Comparison of ENCODE assay signal across 21 mouse cellular contexts in genomic region chr11:67531926-67532565, GRCm38 (mm10).
DNase-seq lines count a peak whose midpoint lies in the region; ATAC-seq lines count a peak whose summit lies in the region.
"Had no signal": no experiment of that assay in that cellular context is flagged by ENCODE, and none has a peak within 500 bp of the region (broad histone marks: within the 10 kb centered on the region; RNA-seq: fewer than 3 reads in every experiment).

No protein-coding gene starts in this region.

- H3K27ac ChIP-seq in heart, embryonic 12.5 days (ENCODE audit: poor library complexity, severe bottlenecking) = 0 out of 2 replicates have a peak overlapping the region, but pooled peaks have one; percentile 14
- 0 out of 2 replicates have a peak overlapping the region, but pooled peaks have one; percentile 3 for H3K27ac ChIP-seq in lung, embryonic 15.5 days
- H3K27ac ChIP-seq in intestine, embryonic 16.5 days (ENCODE audit: low read length) = no peak overlapping the region
- H3K27ac ChIP-seq in stomach, embryonic 15.5 days = no peak overlapping the region
- H3K27ac ChIP-seq: embryonic facial prominence, embryonic 13.5 days; hindbrain, postnatal 0 days; kidney, postnatal 0 days; left cerebral cortex, adult 2 months; limb, embryonic 12.5 days had no signal

- ATAC-seq in heart, embryonic 12.5 days (ENCODE audit: insufficient number of reproducible peaks, low FRiP score) = no peak
- ATAC-seq in lung, embryonic 15.5 days (ENCODE audit: borderline replicate concordance, extremely low read depth, low FRiP score, low TSS enrichment) = no peak
- peak; percentile 73 for ATAC-seq in intestine, embryonic 16.5 days
- ATAC-seq in stomach, embryonic 15.5 days (ENCODE audit: insufficient read depth, low FRiP score, low read depth) = 0 out of 2 replicates have a peak, but pooled peaks have one; percentile 32
- ATAC-seq: activated CD4-positive, CD25-positive, alpha-beta regulatory T cell, adult 4 months; forebrain, postnatal 0 days; hindbrain, postnatal 0 days; midbrain, embryonic 16.5 days; Patski had no signal

- no peaks in the 10 kb centered on the region for H3K27me3 ChIP-seq in heart, embryonic 12.5 days (replicated peaks)
- no peaks in the 10 kb centered on the region for H3K27me3 ChIP-seq in lung, embryonic 15.5 days
- no peaks in the 10 kb centered on the region for H3K27me3 ChIP-seq in intestine, embryonic 16.5 days (replicated peaks; ENCODE audit: control insufficient read depth, insufficient read depth, low read length)
- no peaks in the 10 kb centered on the region for H3K27me3 ChIP-seq in stomach, embryonic 15.5 days (replicated peaks)
- H3K27me3 ChIP-seq: embryonic facial prominence, embryonic 13.5 days; limb, embryonic 12.5 days; Patski had no signal

- peaks cover 37% of the 10 kb centered on the region for H3K4me1 ChIP-seq in heart, embryonic 12.5 days (replicated peaks)
- H3K4me1 ChIP-seq in lung, embryonic 15.5 days = peaks cover 11% of the 10 kb centered on the region
- H3K4me1 ChIP-seq in intestine, embryonic 16.5 days (ENCODE audit: control insufficient read depth, insufficient read depth, low read length) = peaks cover 7% of the 10 kb centered on the region
- H3K4me1 ChIP-seq in stomach, embryonic 15.5 days = peaks cover 13% of the 10 kb centered on the region; the same call in 1 of the 2 replicates

- no peak overlapping the region for H3K4me3 ChIP-seq in heart, embryonic 12.5 days
- no peak overlapping the region for H3K4me3 ChIP-seq in lung, embryonic 15.5 days
- H3K4me3 ChIP-seq in intestine, embryonic 16.5 days (ENCODE audit: low read length) = no peak overlapping the region
- H3K4me3 ChIP-seq in stomach, embryonic 15.5 days (replicated peaks) = no peak overlapping the region
- H3K4me3 ChIP-seq: embryonic facial prominence, embryonic 13.5 days; left cerebral cortex, adult 2 months; limb, embryonic 12.5 days had no signal

- 31% methylated on average over 6 of the region's 6 CpGs for WGBS in heart, embryonic 12.5 days
- whole genome bisulfite sequencing in lung, embryonic 15.5 days = 44% methylated on average over 6 of the region's 6 CpGs
- 63% methylated on average over 6 of the region's 6 CpGs for WGBS in intestine, embryonic 16.5 days
- WGBS in stomach, embryonic 15.5 days = 66% methylated on average over 6 of the region's 6 CpGs

- H3K9me3 ChIP-seq in heart, embryonic 12.5 days (replicated peaks) = no peaks in the 10 kb centered on the region
- no peaks in the 10 kb centered on the region for H3K9me3 ChIP-seq in lung, embryonic 15.5 days
- no peaks in the 10 kb centered on the region for H3K9me3 ChIP-seq in intestine, embryonic 16.5 days (ENCODE audit: control insufficient read depth, low read length)
- H3K9me3 ChIP-seq in stomach, embryonic 15.5 days = no peaks in the 10 kb centered on the region
- H3K9me3 ChIP-seq: embryonic facial prominence, embryonic 13.5 days had no signal

- no peak overlapping the region for H3K9ac ChIP-seq in heart, embryonic 12.5 days
- no peak overlapping the region for H3K9ac ChIP-seq in lung, embryonic 15.5 days
- H3K9ac ChIP-seq in intestine, embryonic 16.5 days (ENCODE audit: low read depth, low read length) = no peak overlapping the region
- H3K9ac ChIP-seq in stomach, embryonic 15.5 days = no peak overlapping the region
- H3K9ac ChIP-seq: embryonic facial prominence, embryonic 13.5 days; forebrain, postnatal 0 days; limb, embryonic 12.5 days had no signal

- DNase-seq in heart, adult 11 months = no peak
- no peak for DNase-seq in lung, postnatal 10 days
- no peak for DNase-seq in urinary bladder, postnatal 4 days (ENCODE audit: low spot score in 2 of 2)
- DNase-seq: adrenal gland, postnatal 14 days; B cell, adult 2 months; cerebellum, adult 18-20 months; forebrain, postnatal 0 days; gastrocnemius, postnatal 10 days; thymus, postnatal 36 days had no signal

- H3K4me2 ChIP-seq in heart, embryonic 12.5 days = no peak overlapping the region
- H3K4me2 ChIP-seq in lung, embryonic 15.5 days = no peak overlapping the region
- no peak overlapping the region for H3K4me2 ChIP-seq in intestine, embryonic 16.5 days (ENCODE audit: low read depth, low read length)
- H3K4me2 ChIP-seq in stomach, embryonic 15.5 days = no peak overlapping the region
- H3K4me2 ChIP-seq: embryonic facial prominence, embryonic 13.5 days; limb, embryonic 12.5 days had no signal

- no peaks in the 10 kb centered on the region for H3K36me3 ChIP-seq in heart, embryonic 12.5 days
- H3K36me3 ChIP-seq in lung, embryonic 15.5 days = no peaks in the 10 kb centered on the region
- H3K36me3 ChIP-seq in intestine, embryonic 16.5 days (ENCODE audit: control insufficient read depth, insufficient read depth, low read length) = no peaks in the 10 kb centered on the region
- no peaks in the 10 kb centered on the region for H3K36me3 ChIP-seq in stomach, embryonic 15.5 days
- H3K36me3 ChIP-seq: embryonic facial prominence, embryonic 13.5 days; limb, embryonic 12.5 days had no signal

Comparison
In these comparisons a context has a peak if more than half of its experiments do, and no peak if none do; other contexts are left out.
1. ATAC-seq: peak in intestine, embryonic 16.5 days (single experiment) and stomach, embryonic 15.5 days (single experiment); none in heart, embryonic 12.5 days (single experiment) and lung, embryonic 15.5 days (single experiment).
2. H3K27ac ChIP-seq: peak in heart, embryonic 12.5 days (single experiment) and lung, embryonic 15.5 days (single experiment); none in intestine, embryonic 16.5 days (single experiment) and stomach, embryonic 15.5 days (single experiment).